ENCODE assay signal across 10 mouse cellular contexts in the genomic region with DNA sequence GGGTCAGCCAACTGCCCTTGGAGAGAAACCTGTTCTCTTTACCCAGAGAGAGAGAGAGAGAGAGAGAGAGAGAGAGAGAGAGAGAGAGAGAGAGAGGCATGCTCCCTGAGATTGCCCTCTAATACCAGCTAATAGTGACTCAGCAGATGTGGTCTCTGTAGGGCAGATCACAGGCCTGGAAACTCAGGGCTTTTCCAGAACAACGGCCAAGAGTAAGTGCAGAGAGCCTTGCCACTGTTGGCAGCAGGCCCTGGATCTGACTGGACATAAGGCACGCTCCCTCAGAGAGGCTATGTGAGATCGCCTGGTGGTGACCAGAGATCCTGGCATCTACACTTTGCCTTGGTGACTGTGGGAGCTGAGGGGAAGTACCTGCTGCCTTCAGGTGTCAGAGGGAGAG. TPM values are rescaled to one million over a fixed set of nuclear protein-coding genes. Genes with fewer than 3 reads are reported as not detected.
DNase-seq lines count a peak whose midpoint lies in the region; ATAC-seq and TF ChIP-seq lines count a peak whose summit lies in the region.
"Had no signal": no experiment of that assay in that cellular context is flagged by ENCODE, and none has a peak within 500 bp of the region (broad histone marks: within the 10 kb centered on the region; RNA-seq: fewer than 3 reads in every experiment).

No protein-coding gene starts in this region.

- no peak overlapping the region for H3K9ac ChIP-seq in midbrain, postnatal 0 days (replicated peaks; ENCODE audit: low read length, poor library complexity, severe bottlenecking)
- H3K9ac ChIP-seq in midbrain, embryonic 13.5 days (replicated peaks) = no peak overlapping the region
- no peak overlapping the region for H3K9ac ChIP-seq in heart, embryonic 15.5 days

- DNase-seq in midbrain, postnatal 0 days (ENCODE audit: low spot score) = peak; percentile 47
- DNase-seq in cerebellum, adult 9-11 months = peak; percentile 77
- peak; percentile 70 for DNase-seq in lung, postnatal 10 days
- DNase-seq in spleen, postnatal 10 days (ENCODE audit: low spot score in 2 of 2) = no peak
- DNase-seq in natural killer cell, adult 2 months (ENCODE audit: low spot score in 2 of 2) = no peak
- no peak for DNase-seq in right cerebral cortex, postnatal 14 days

- no peak overlapping the region for H3K4me2 ChIP-seq in midbrain, postnatal 0 days (ENCODE audit: low read depth, low read length, poor library complexity, severe bottlenecking)
- H3K4me2 ChIP-seq in midbrain, embryonic 13.5 days (replicated peaks) = no peak overlapping the region
- H3K4me2 ChIP-seq in heart, embryonic 15.5 days = no peak overlapping the region

- no peaks in the 10 kb centered on the region for H3K36me3 ChIP-seq in midbrain, postnatal 0 days (ENCODE audit: insufficient read depth, low read length)
- no peaks in the 10 kb centered on the region for H3K36me3 ChIP-seq in midbrain, embryonic 13.5 days
- no peaks in the 10 kb centered on the region for H3K36me3 ChIP-seq in heart, embryonic 15.5 days

- TF ChIP-seq CTCF in midbrain, postnatal 0 days (IDR thresholded peaks at IDR 0.05) = no peak

- WGBS in midbrain, postnatal 0 days = 70% methylated on average over 3 of the region's 3 CpGs
- 85% methylated on average over 3 of the region's 3 CpGs for WGBS in midbrain, embryonic 13.5 days
- WGBS in heart, embryonic 15.5 days = 30% methylated on average over 3 of the region's 3 CpGs

- H3K4me3 ChIP-seq in midbrain, postnatal 0 days (ENCODE audit: low read depth, low read length) = no peak overlapping the region
- no peak overlapping the region for H3K4me3 ChIP-seq in midbrain, embryonic 13.5 days (replicated peaks)
- no peak overlapping the region for H3K4me3 ChIP-seq in heart, embryonic 15.5 days

- no peak for ATAC-seq in midbrain, postnatal 0 days (ENCODE audit: low FRiP score)
- no peak for ATAC-seq in midbrain, embryonic 13.5 days
- peak; percentile 75; the same call in 1 of the 2 replicates for ATAC-seq in heart, embryonic 15.5 days (replicated peaks; ENCODE audit: insufficient number of reproducible peaks, insufficient read depth, low FRiP score, low read depth)

- no peaks in the 10 kb centered on the region for H3K27me3 ChIP-seq in midbrain, postnatal 0 days (ENCODE audit: insufficient read depth, low read length)
- 0 out of 2 replicates have a peak, but pooled peaks cover 3% of the 10 kb centered on the region for H3K27me3 ChIP-seq in midbrain, embryonic 13.5 days
- H3K27me3 ChIP-seq in heart, embryonic 15.5 days = no peaks in the 10 kb centered on the region

- no peak overlapping the region for H3K27ac ChIP-seq in midbrain, postnatal 0 days (ENCODE audit: low read depth, low read length)
- H3K27ac ChIP-seq in midbrain, embryonic 13.5 days = no peak overlapping the region
- peak overlapping the region; percentile 45 for H3K27ac ChIP-seq in heart, embryonic 15.5 days

- no peaks in the 10 kb centered on the region for H3K9me3 ChIP-seq in midbrain, postnatal 0 days (ENCODE audit: low read length)
- no peaks in the 10 kb centered on the region for H3K9me3 ChIP-seq in midbrain, embryonic 13.5 days
- no peaks in the 10 kb centered on the region for H3K9me3 ChIP-seq in heart, embryonic 15.5 days (replicated peaks)

- H3K4me1 ChIP-seq in midbrain, postnatal 0 days (ENCODE audit: insufficient read depth, low read length) = no peaks in the 10 kb centered on the region
- no peaks in the 10 kb centered on the region for H3K4me1 ChIP-seq in midbrain, embryonic 13.5 days (replicated peaks)
- H3K4me1 ChIP-seq in heart, embryonic 15.5 days (replicated peaks) = peaks cover 10% of the 10 kb centered on the region

RNA-seq across cellular contexts. Expression of gene Ephx1, which starts 10.9 kb away (rescaled TPM):
- 11.8 and 13.8 TPM in 2 replicates for total RNA-seq in midbrain, postnatal 0 days (2014; rRNA removed)
- polyA plus RNA-seq in midbrain, postnatal 0 days (2015; fragmentation: Nextera tagmentation; extraction: Ambion mirVana) = 9.7 and 10.6 TPM in 2 replicates
- 2.0 and 2.6 TPM in 2 replicates for polyA plus RNA-seq in midbrain, embryonic 13.5 days (2015; fragmentation: Nextera tagmentation; extraction: Ambion mirVana)
- 10.0 and 10.7 TPM in 2 replicates for polyA plus RNA-seq in heart, embryonic 15.5 days (2015; fragmentation: Nextera tagmentation; extraction: Ambion mirVana)

RNA-seq across cellular contexts. Expression of gene 9130409I23Rik, which starts 41.3 kb away (rescaled TPM):
- total RNA-seq in midbrain, postnatal 0 days (2014; rRNA removed) = not detected in 2 replicates
- polyA plus RNA-seq in midbrain, postnatal 0 days (2015; fragmentation: Nextera tagmentation; extraction: Ambion mirVana) = not detected in 2 replicates
- 0.08 TPM in 1 of 2 replicates, not detected in the other for polyA plus RNA-seq in midbrain, embryonic 13.5 days (2015; fragmentation: Nextera tagmentation; extraction: Ambion mirVana)
- polyA plus RNA-seq in heart, embryonic 15.5 days (2015; fragmentation: Nextera tagmentation; extraction: Ambion mirVana) = not detected in 2 replicates
- total RNA-seq: hematopoietic stem cell, adult 5-6 weeks had no signal
- polyA plus RNA-seq: neural tube, embryonic 14.5 days had no signal

Comparison
In these comparisons a context has a peak if more than half of its experiments do, and no peak if none do; other contexts are left out.
1. DNase-seq: peak in midbrain, postnatal 0 days (single experiment), cerebellum, adult 9-11 months (single experiment) and lung, postnatal 10 days (single experiment); none in spleen, postnatal 10 days (0 of 2), natural killer cell, adult 2 months (0 of 2) and right cerebral cortex, postnatal 14 days (single experiment).